Mouse (Mus musculus): ENCODE measurements at regions not wholly inside any gene's neighbourhood (a gene's known extent, or its start where the extent isn't known, plus 50 kb on each side); places are given as distances from the start of the nearest gene placed in this dataset.

- Histone ChIP-seq H3K4me3 (ENCODE audit: low read length) (no peak overlapping the region), H3K9ac (ENCODE audit: low read depth, low read length) (no peak overlapping the region; the same call in 1 of the 2 replicates), H3K4me1 (ENCODE audit: control insufficient read depth, insufficient read depth, low read length) (peaks cover 7% of the 10 kb centered on the region), H3K9me3 (ENCODE audit: control insufficient read depth, low read length) (no peaks in the 10 kb centered on the region), H3K27ac (ENCODE audit: low read length) (no peak overlapping the region), H3K36me3 (ENCODE audit: control insufficient read depth, insufficient read depth, low read length) (no peaks in the 10 kb centered on the region), H3K4me2 (ENCODE audit: low read depth, low read length) (no peak overlapping the region), H3K27me3 (replicated peaks; ENCODE audit: control insufficient read depth, insufficient read depth, low read length) (no peaks in the 10 kb centered on the region)
- ATAC-seq: peak; percentile 73
- WGBS: 51% methylated on average over 10 of the region's 10 CpGs
Observed at GRCm38 (mm10) chr14:120846073-120846850, 64.8 kb upstream of the Ipo5 start.

DNA sequence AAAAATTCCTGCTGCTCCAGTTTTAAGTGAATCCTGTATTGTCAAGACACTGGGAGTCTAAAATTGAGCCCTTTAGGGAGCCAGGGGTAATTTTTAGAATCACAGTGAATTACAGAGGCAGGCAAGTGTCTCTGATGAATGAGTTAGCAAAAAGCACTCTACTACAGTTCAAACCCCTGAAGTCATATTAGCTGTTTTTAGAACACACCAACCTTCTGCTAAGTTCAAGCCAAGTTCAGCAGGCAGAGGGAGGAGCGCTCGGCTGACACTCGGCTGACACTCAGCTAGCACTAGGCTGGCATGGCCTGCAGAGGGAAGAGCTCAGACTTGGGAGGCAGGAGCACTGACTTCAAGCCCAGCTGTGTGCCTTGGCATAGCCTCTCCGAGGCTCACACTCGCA, 64.0 kb upstream of the Ipo5 start:
- ATAC-seq: peak; percentile 49; the same call in 1 of the 2 replicates

DNA sequence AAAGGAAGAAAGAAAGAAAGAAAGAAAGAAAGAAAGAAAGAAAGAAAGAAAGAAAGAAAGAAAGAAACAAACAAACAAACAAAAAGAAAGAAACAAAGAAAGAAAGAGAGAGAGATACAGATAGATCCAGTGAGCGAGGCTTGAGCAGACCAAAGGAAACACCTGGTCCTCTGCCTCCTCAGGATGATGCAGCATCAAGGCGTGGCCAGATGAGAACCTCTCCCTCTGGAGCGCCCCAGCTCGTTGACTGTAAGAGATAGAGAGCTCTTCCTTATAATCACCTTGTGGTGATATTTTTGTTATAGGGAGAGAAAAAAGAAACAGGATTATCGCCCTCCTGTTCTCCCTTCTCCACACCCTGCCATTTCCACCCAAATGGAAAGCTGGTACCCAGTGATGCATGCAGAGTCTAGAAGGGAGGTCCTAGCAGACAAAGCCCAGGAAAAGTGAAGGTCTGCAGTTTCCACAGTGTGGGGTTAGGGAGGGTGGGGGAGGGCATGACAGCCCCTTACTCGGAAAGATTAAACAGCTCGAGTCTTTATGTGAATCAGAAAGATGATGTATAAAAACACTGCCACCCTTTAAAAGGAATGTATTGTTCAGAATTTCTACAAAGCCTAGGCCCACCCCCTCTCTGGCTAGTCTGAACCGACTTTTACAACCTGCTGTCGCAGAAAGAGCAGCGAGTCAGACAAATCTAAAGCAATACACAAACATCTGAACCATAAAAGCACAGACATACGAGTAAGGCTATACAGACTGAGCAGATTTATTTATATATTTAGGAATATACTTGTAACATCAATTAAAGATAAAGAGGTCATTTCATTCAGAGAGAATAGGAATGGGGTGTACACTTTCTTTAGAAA, 62.7 kb upstream of the Ipo5 start:
- ATAC-seq: no peak
- Histone ChIP-seq H3K36me3 (ENCODE audit: control insufficient read depth, insufficient read depth, low read length) (no peaks in the 10 kb centered on the region), H3K27ac (ENCODE audit: low read length) (no peak overlapping the region), H3K9me3 (ENCODE audit: control insufficient read depth, low read length) (no peaks in the 10 kb centered on the region), H3K4me1 (ENCODE audit: control insufficient read depth, insufficient read depth, low read length) (peaks cover 7% of the 10 kb centered on the region), H3K27me3 (replicated peaks; ENCODE audit: control insufficient read depth, insufficient read depth, low read length) (no peaks in the 10 kb centered on the region), H3K4me2 (ENCODE audit: low read depth, low read length) (no peak overlapping the region), H3K9ac (ENCODE audit: low read depth, low read length) (no peak overlapping the region), H3K4me3 (ENCODE audit: low read length) (no peak overlapping the region)
- WGBS: 44% methylated on average over 11 of the region's 11 CpGs

More for the DNA sequence above, 64.0 kb upstream of the Ipo5 start:
- no peak overlapping the region for H3K9ac ChIP-seq (ENCODE audit: low read depth, low read length)
- H3K27me3 ChIP-seq (replicated peaks; ENCODE audit: control insufficient read depth, insufficient read depth, low read length): no peaks in the 10 kb centered on the region
- no peak overlapping the region for H3K4me3 ChIP-seq (ENCODE audit: low read length)
- no peaks in the 10 kb centered on the region for H3K9me3 ChIP-seq (ENCODE audit: control insufficient read depth, low read length)
- no peaks in the 10 kb centered on the region for H3K36me3 ChIP-seq (ENCODE audit: control insufficient read depth, insufficient read depth, low read length)
- H3K4me2 ChIP-seq (ENCODE audit: low read depth, low read length): no peak overlapping the region
- 52% methylated on average over 5 of the region's 5 CpGs for WGBS
- H3K27ac ChIP-seq (ENCODE audit: low read length): no peak overlapping the region
- H3K4me1 ChIP-seq (ENCODE audit: control insufficient read depth, insufficient read depth, low read length): peaks cover 7% of the 10 kb centered on the region

GRCm38 (mm10) chr14:120849159-120849558, 61.9 kb upstream of the Ipo5 start:
- Histone ChIP-seq H3K27ac (ENCODE audit: low read length) (no peak overlapping the region), H3K36me3 (ENCODE audit: control insufficient read depth, insufficient read depth, low read length) (no peaks in the 10 kb centered on the region), H3K4me1 (ENCODE audit: control insufficient read depth, insufficient read depth, low read length) (peaks cover 7% of the 10 kb centered on the region), H3K9ac (ENCODE audit: low read depth, low read length) (no peak overlapping the region), H3K27me3 (replicated peaks; ENCODE audit: control insufficient read depth, insufficient read depth, low read length) (no peaks in the 10 kb centered on the region), H3K4me3 (ENCODE audit: low read length) (no peak overlapping the region), H3K4me2 (ENCODE audit: low read depth, low read length) (no peak overlapping the region), H3K9me3 (ENCODE audit: control insufficient read depth, low read length) (no peaks in the 10 kb centered on the region)
- WGBS: 83% methylated on average over 10 of the region's 10 CpGs
- ATAC-seq: no peak

DNA sequence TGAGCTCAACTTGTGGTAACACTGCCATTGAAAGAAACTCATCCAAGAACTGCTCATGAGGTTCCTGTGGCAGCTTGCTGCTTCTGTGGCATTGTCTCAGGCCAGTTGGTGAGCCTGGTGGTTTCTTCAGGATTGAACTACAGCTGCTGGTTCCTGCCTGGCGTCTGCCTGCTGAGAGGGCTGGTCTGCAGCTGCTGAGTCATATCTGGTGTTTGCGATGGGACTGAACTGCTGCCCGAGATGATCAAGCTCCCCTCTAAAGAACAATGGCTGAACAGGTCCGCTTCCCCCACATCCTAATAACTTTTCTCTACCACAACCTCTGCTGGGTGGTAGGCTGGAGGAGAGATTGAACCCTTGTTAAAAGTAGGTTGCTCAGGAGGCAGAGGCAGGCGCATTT, 57.4 kb upstream of the Ipo5 start:
- no peaks in the 10 kb centered on the region for H3K36me3 ChIP-seq (ENCODE audit: control insufficient read depth, insufficient read depth, low read length)
- 83% methylated on average over 5 of the region's 5 CpGs for WGBS
- no peak overlapping the region for H3K9ac ChIP-seq (ENCODE audit: low read depth, low read length)
- no peak for ATAC-seq
- H3K4me2 ChIP-seq (ENCODE audit: low read depth, low read length): no peak overlapping the region
- no peaks in the 10 kb centered on the region for H3K27me3 ChIP-seq (replicated peaks; ENCODE audit: control insufficient read depth, insufficient read depth, low read length)
- H3K9me3 ChIP-seq (ENCODE audit: control insufficient read depth, low read length): peaks cover 8% of the 10 kb centered on the region; the same call in 1 of the 2 replicates
- no peaks in the 10 kb centered on the region for H3K4me1 ChIP-seq (ENCODE audit: control insufficient read depth, insufficient read depth, low read length)
- H3K27ac ChIP-seq (ENCODE audit: low read length): no peak overlapping the region
- H3K4me3 ChIP-seq (ENCODE audit: low read length): no peak overlapping the region

DNA sequence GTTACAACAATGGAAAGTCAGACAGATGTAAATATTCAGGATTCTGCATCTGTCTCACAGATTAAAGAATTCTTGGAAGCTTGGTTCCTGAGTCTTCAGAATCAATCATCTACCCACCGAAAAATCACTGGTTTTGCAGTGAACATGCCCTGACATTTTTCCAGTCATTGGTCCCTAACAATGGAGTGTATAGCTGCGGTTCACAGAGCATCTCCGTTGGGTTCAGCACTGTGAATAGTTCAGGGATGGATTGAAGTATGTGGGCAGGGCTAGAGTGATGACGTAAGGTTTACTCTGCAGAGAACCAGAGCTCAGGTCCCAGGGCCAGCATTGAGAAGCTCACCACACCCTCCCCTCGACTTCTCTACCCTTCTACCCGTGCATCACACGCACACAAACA, 56.5 kb upstream of the Ipo5 start:
- WGBS: 72% methylated on average over 7 of the region's 7 CpGs
- H3K9ac ChIP-seq (ENCODE audit: low read depth, low read length): no peak overlapping the region
- no peak overlapping the region for H3K4me2 ChIP-seq (ENCODE audit: low read depth, low read length)
- no peak overlapping the region for H3K27ac ChIP-seq (ENCODE audit: low read length)
- ATAC-seq: no peak
- peaks cover 15% of the 10 kb centered on the region; the same call in 1 of the 2 replicates for H3K9me3 ChIP-seq (ENCODE audit: control insufficient read depth, low read length)
- H3K4me3 ChIP-seq (ENCODE audit: low read length): no peak overlapping the region
- H3K4me1 ChIP-seq (ENCODE audit: control insufficient read depth, insufficient read depth, low read length): no peaks in the 10 kb centered on the region
- no peaks in the 10 kb centered on the region for H3K27me3 ChIP-seq (replicated peaks; ENCODE audit: control insufficient read depth, insufficient read depth, low read length)
- no peaks in the 10 kb centered on the region for H3K36me3 ChIP-seq (ENCODE audit: control insufficient read depth, insufficient read depth, low read length)

DNA sequence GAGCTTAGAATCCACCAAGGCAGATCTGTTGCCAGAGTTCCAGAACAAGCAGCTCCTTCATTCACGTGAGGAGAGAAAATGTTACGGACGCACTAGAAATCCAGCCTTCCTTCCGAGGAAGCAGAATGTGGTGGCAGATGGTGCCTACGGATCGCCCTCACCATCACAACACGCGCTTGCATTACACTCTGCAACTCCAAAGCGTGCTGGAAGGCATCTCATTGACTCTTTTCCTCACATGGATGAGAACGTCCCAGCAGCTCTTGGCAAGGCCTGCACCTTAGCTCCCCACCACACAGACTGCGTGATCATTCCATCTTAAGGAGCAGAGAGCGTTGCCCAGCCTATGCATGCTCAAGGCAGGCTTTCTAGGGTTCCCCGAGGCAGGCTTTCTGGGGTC, 55.8 kb upstream of the Ipo5 start:
- WGBS: 94% methylated on average over 13 of the region's 13 CpGs
- H3K36me3 ChIP-seq (ENCODE audit: control insufficient read depth, insufficient read depth, low read length): no peaks in the 10 kb centered on the region
- no peak overlapping the region for H3K27ac ChIP-seq (ENCODE audit: low read length)
- H3K4me2 ChIP-seq (ENCODE audit: low read depth, low read length): no peak overlapping the region
- ATAC-seq: no peak
- H3K27me3 ChIP-seq (replicated peaks; ENCODE audit: control insufficient read depth, insufficient read depth, low read length): no peaks in the 10 kb centered on the region
- H3K9me3 ChIP-seq (ENCODE audit: control insufficient read depth, low read length): peaks cover 15% of the 10 kb centered on the region; the same call in 1 of the 2 replicates
- H3K9ac ChIP-seq (ENCODE audit: low read depth, low read length): no peak overlapping the region
- H3K4me3 ChIP-seq (ENCODE audit: low read length): no peak overlapping the region
- H3K4me1 ChIP-seq (ENCODE audit: control insufficient read depth, insufficient read depth, low read length): no peaks in the 10 kb centered on the region

Measured in intestine, embryonic 16.5 days (tissue).